Mouse (Mus musculus) kidney, postnatal 14 days (tissue): ENCODE results near the gene Gm21190.
"Not testable (repeated sequence)": the region's sequence is repeated elsewhere in the genome, so short reads cannot be mapped to it uniquely, and the experiment has no call there.

Source experiments
- DNase-seq: peaks from one replicate; pipeline ENCODE4 v3.0.0; 2022; ENCODE audit warnings: mixed read lengths

Gene Gm21190

DNA sequence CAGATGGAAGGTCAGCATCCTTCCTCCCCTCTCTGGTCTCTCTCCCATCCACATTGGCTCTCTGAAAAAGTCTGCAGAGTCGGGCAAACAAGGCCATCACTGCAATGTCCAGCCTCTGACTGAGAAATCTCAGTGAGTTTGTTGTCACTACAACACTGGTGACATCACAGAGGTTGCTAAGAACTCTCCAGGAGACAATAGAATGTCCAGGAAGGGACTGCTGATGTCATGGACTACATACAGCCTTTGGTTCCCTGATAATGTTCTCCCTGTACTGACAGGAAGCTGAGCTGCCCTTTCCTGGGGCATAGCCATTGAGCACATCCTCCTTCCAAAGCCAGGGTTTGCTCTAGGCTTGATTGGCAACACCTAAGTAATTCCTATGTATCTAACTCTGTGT is at the start of gene Gm21190:
TSS of gene Gm21190 (minus strand) at position 101 of the 400 bp plus-strand sequence.
- not testable (repeated sequence) for DNase-seq

- DNase-seq = not testable (repeated sequence)
These were observed 48.0 kb upstream of the Gm21190 start, which contains the start of gene Gm21083 for GRCm38 (mm10) chr5:15577033-15577432. Gm21083 (plus strand) TSS chr5:15577333.

DNA sequence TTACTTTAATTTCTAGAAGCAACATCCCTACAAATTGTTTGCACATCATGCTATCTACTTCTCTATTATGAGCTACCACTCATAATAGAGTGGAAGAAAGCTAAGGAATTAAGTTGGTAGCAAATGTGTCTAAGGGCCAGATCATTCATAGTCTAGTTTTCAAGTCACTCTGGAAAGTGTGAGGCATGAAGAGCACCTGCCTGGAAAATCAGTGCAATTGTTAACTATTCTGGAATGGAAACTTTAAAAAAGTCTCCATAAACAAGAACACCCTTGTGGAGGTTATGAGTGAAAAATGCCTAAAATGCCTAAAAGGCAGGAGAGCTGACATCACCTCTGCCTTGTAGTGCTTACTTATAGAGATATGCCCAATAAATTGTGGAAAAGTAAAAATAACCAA is 44.7 kb upstream of the Gm21190 start:
- not testable (repeated sequence) for DNase-seq

GRCm38 (mm10) chr5:15561425-15562264 is 32.6 kb upstream of the Gm21190 start:
- DNase-seq = not testable (repeated sequence)

GRCm38 (mm10) chr5:15558654-15559053 is 29.6 kb upstream of the Gm21190 start:
- DNase-seq = not testable (repeated sequence)

DNA sequence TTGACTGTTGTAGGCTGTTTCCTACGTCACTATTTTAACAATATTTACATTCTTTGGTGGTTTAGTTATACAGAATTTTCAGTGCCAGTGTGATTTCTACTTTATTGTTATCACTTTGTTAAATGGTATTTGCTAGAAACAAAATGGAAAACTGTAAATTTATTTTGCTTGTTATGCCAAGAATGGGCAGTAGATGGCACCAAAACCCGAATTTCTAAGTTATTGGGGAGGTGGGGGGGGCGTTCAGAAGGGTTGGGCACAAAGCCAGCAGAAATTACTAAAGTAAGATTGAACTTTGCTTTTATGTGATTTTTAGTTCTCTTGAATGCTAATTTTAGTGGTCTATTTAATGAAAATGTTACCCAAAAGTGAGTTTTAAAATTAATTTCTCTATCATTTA is 20.6 kb upstream of the Gm21190 start:
- DNase-seq = peak; percentile 4

GRCm38 (mm10) chr5:15549134-15549533 is 20.1 kb upstream of the Gm21190 start:
- DNase-seq = not testable (repeated sequence)

- DNase-seq = not testable (repeated sequence)
These were observed 19.6 kb upstream of the Gm21190 start for GRCm38 (mm10) chr5:15548642-15549041.

DNA sequence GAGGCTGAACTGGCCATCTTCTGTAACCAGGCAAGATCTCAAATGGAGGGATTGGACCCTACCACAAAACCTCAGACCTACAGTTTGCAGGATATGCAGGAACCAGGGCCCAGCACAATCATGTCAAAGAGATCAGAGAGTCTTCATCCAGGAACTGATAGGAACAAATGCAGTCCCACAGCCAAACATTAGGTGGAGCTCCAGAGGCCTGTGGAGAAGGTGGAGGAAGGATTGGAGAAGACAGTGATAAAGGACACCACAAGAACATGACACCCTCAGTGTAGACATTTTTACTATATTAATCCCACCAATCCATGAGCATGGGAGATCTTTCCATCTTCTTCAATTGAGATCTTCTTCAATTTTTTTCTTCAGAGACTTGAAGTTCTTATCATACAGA is 6.6 kb downstream of the Gm21190 start:
- not testable (repeated sequence) for DNase-seq

GRCm38 (mm10) chr5:15522028-15522427 is 7.0 kb downstream of the Gm21190 start:
- not testable (repeated sequence) for DNase-seq

- peak; percentile 10 for DNase-seq
These were observed 8.6 kb downstream of the Gm21190 start for GRCm38 (mm10) chr5:15520418-15520817.

GRCm38 (mm10) chr5:15517150-15517549 is 11.9 kb downstream of the Gm21190 start:
- not testable (repeated sequence) for DNase-seq

DNA sequence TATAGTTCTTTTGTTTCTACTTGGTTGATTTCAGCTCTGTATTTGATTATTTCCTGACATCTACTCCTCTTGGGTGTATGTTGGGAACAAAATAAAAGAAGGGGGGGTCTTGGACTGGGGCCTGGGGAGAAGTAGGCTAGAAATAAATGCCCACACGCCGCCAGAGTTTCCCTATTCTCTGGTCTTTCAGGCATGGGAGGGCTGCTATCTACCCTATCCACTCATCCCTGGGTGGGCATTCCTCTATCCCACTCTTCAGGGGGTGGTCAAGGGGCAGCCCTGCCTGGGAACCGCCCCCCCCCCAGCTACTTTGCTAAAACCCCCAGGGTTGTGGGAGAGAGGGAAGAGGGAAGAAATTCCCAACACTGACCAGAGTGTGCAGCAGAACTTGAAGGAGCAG is 16.8 kb downstream of the Gm21190 start:
- not testable (repeated sequence) for DNase-seq

GRCm38 (mm10) chr5:15509911-15510310 is 19.1 kb downstream of the Gm21190 start:
- not testable (repeated sequence) for DNase-seq

- DNase-seq = peak; percentile 14
These were observed 20.3 kb downstream of the Gm21190 start for GRCm38 (mm10) chr5:15508460-15509451.

DNA sequence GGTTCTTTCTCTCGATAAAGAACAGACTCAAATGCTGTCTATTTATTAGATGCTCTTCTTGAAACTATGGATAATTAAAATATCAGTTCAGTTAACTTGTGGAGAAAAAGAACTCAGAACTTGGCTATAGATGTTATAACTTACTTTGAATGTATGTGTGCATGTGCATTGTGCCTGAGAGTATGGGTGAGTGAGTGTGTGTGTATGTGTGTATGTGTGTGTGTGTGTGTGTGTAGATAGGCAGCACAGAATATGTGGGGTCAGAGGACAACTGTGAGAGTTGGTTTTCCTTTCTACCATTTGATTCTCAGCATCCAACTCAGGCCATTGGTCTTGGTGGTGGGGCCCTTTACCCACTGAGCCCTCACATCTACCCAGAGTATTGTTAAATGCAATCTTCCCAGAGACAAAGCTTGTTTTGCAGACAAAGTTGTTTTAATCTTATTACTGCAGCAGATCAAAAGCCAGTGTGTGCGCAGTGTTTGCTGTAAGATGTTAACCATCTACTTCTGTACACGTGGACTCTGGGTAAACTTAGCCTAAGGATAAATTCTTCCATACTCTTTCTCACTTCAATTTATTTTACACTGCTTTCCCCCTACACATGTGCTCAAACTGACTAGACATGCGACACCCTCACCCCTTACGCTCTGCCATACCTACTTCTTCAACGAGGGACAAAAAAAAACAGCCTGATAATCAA is 21.1 kb downstream of the Gm21190 start:
- not testable (repeated sequence) for DNase-seq

DNA sequence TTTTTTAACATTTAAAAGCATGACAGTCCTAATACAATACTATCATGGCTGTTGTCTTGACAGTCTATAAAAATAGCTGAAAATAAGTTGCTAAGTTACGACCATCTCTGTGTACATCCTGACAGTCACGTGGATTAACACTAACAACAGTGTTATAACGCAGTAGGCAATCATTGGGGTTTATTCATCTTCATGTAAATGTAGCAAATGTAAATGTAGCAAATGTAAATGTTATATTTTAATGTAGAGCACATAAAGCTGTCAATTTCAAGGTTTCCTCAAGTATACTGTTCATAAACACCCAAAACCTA is 21.8 kb downstream of the Gm21190 start:
- no peak for DNase-seq

GRCm38 (mm10) chr5:15506575-15507308 is 22.3 kb downstream of the Gm21190 start:
- DNase-seq = peak; percentile 31

DNA sequence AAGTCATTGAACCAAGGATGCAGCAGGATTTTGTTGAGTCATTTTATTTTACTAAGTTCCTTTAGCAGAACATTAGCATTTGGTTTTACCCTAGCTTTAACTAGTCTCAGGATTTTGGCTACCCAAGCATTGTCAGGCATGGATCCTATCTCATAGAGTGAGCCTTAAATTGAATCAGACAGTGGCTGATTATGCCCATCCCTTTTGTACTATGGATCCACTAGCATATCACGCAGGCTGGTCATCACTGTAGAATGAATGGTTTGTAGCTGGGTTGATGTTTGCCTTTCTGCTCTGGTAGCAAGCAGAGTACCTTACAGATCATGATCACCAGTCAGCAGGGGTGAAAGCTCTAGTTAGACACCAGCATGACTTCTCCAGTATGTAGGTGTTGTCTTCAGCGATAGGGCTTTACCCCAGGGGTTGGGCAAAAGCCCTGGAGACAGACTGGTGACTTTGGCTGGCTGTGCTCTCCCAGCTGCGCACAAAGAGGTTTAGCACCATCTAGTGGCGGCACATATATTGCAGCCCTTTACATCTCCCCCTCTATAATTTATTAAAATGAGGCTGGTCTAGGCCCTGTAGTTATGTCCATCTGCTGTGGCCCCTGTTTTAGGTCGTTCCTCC is 30.1 kb downstream of the Gm21190 start:
- DNase-seq = peak; percentile 31

- DNase-seq = not testable (repeated sequence)
These were observed 30.7 kb downstream of the Gm21190 start for GRCm38 (mm10) chr5:15498350-15498749.

DNA sequence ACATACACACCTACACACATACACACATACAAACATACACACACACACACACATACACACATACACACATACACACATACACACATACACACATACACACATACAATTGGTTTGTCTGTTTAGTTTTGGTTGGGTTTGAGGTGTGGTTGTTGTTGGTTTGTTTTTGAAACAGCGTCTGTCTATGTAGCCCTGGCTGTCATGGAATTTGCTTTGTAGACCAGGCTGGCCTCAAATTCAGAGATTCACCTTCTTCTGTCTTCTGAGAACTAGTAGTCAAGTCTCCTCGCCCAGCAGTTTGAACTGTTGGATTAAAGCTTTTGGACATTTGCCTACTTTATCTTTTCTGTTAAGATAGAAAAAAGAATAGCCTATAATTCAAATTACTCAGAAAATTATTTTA is 38.1 kb downstream of the Gm21190 start:
- not testable (repeated sequence) for DNase-seq
